Mouse (Mus musculus) midbrain, postnatal 0 days (tissue): ENCODE measurements around the gene Relb. TPM values are rescaled to one million over a fixed set of nuclear protein-coding genes. Genes with fewer than 3 reads are reported as not detected.
A peak's percentile ranks its signal among the peaks of the same experiment; 100 is the strongest.
"Not testable (repeated sequence)": the region's sequence is repeated elsewhere in the genome, so short reads cannot be mapped to it uniquely, and the experiment has no call there.

Experiments
- ATAC-seq: fragments of 200-750 bp; cut with Nextera tagmentation; 2 replicates; pipeline ENCODE4 v1.8.0; 2017; ENCODE audit warnings: moderate number of reproducible peaks, mild to moderate bottlenecking, moderate TSS enrichment, moderate library complexity; ENCODE audit not compliant: low FRiP score
- DNase-seq: peaks from one replicate; pipeline ENCODE4 v3.0.0-alpha.2; 2015; ENCODE audit warnings: low spot score
- H3K27ac ChIP-seq: fragments of 300-500 bp; sonication (generic); 2 replicates; pipeline ENCODE4 v1.5.1; 2014; ENCODE audit warnings: low read depth, mild to moderate bottlenecking, low read length, mixed read lengths
- H3K27me3 ChIP-seq: fragments of 300-500 bp; sonication (generic); 2 replicates; pipeline ENCODE4 v1.6.1; 2014; ENCODE audit warnings: low read length, control low read depth, mixed read lengths; ENCODE audit not compliant: insufficient read depth
- H3K36me3 ChIP-seq: fragments of 300-500 bp; sonication (generic); 2 replicates; pipeline ENCODE4 v1.6.1; 2014; ENCODE audit warnings: low read length, control low read depth, mixed read lengths; ENCODE audit not compliant: insufficient read depth
- H3K4me1 ChIP-seq: fragments of 300-500 bp; sonication (generic); 2 replicates; pipeline ENCODE4 v1.6.1; 2014; ENCODE audit warnings: mild to moderate bottlenecking, control low read depth, antibody characterized with exemption, low read length, mixed read lengths; ENCODE audit not compliant: insufficient read depth
- H3K4me2 ChIP-seq: fragments of 300-500 bp; sonication (generic); 2 replicates; pipeline ENCODE4 v1.6.1; 2014; ENCODE audit warnings: low read depth, mild to moderate bottlenecking, low read length, mixed read lengths; ENCODE audit not compliant: poor library complexity, severe bottlenecking
- H3K4me3 ChIP-seq: fragments of 300-500 bp; sonication (generic); 2 replicates; pipeline ENCODE4 v1.5.1; 2014; ENCODE audit warnings: low read depth, mild to moderate bottlenecking, low read length, moderate library complexity
- H3K9ac ChIP-seq: fragments of 300-500 bp; sonication (generic); replicated peaks from 2 replicates; pipeline ENCODE4 v1.6.1; 2014; ENCODE audit warnings: mild to moderate bottlenecking, low read length, moderate library complexity, mixed read lengths; ENCODE audit not compliant: poor library complexity, severe bottlenecking
- H3K9me3 ChIP-seq: fragments of 300-500 bp; sonication (generic); 2 replicates; pipeline ENCODE4 v1.6.1; 2016; ENCODE audit warnings: low read length, control low read depth
- CTCF ChIP-seq: IDR thresholded peaks from 2 replicates; pipeline ENCODE4 v1.5.1; 2016; ENCODE audit warnings: antibody characterized with exemption, mild to moderate bottlenecking
- WGBS: fragments of 180-500 bp; shearing (Covaris S2); extraction: QIAGEN DNeasy Blood & Tissue Kit; methylation state at CpG from one replicate; pipeline ENCODE4 v1.1.7; 2014; 5-methylcytosine and 5-hydroxymethylcytosine counted together
- polyA plus RNA-seq: library from polyadenylated mRNA; unstranded; fragments of >200 nt; fragmentation: Nextera tagmentation; extraction: Ambion mirVana; gene quantifications from 2 replicates; pipeline ENCODE4 v1.2.1, GENCODE M21; 2015
- total RNA-seq: library from RNA; depleted of rRNA; stranded (reverse); fragments of >200 nt; gene quantifications from 2 replicates; pipeline ENCODE4 v1.2.3, GENCODE M21; 2014

The Relb gene
- total and polyA plus RNA-seq, 2 experiments from 2014 or later: 5.6 to 7.3 TPM

DNA sequence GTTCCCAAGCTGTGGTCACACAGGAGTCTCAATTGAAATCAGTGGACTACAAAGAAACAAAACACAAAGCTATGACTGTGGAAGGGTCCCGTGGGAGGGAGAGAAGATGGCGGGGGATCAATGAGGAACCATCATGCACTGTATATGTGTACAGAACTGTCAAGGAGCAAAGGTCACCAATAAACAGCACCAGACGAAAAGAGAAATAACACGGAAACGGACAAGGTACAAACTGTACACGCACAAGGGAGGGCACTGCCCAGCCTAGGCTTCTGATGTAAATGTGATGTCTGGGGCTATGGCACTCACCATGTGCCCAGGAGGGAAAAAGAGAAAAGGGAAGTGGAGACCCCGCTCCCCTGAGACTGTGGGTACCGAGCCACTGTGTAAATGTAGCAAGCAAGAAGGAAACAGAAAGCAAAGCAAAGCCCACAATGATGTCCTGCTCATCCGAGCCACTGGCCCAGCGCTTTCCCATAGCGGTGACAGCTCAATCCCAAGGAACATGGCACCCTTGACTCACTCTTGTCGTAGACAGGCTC is 14.1 kb downstream of the Relb start:
- Histone ChIP-seq H3K4me2 (no peak overlapping the region), H3K4me3 (no peak overlapping the region), H3K9me3 (no peaks in the 10 kb centered on the region), H3K36me3 (peaks cover 9% of the 10 kb centered on the region; the same call in 1 of the 2 replicates), H3K27ac (no peak overlapping the region), H3K4me1 (no peaks in the 10 kb centered on the region), H3K27me3 (no peaks in the 10 kb centered on the region; the same call in 1 of the 2 replicates), H3K9ac (no peak overlapping the region)
- DNase-seq (no peak), ATAC-seq (no peak)
- 90% methylated on average over 12 of the region's 12 CpGs for WGBS
- no peak for TF ChIP-seq CTCF

DNA sequence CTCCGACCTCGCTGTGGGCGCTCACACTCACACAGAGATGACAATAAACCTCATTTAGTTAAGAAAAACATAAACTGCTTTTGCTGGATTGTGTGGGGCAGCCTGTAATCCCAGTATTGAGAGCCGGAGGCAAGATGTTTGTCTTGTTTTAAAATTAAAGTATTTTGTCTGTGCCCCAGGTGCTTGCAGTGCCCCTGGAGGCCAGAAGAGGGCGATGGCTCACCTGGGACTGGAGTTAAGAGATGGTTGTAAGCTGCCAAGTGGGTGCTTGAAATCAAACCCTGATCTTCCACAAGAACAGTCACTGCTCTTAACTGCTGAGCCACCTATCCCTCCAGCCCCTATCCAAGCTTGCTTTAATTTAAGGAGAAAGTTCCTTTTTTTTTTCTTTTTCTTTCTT is 18.3 kb downstream of the Relb start:
- Histone ChIP-seq H3K27ac (no peak overlapping the region), H3K4me1 (no peaks in the 10 kb centered on the region), H3K27me3 (no peaks in the 10 kb centered on the region), H3K4me2 (no peak overlapping the region), H3K9me3 (no peaks in the 10 kb centered on the region), H3K4me3 (no peak overlapping the region), H3K36me3 (peaks cover 12% of the 10 kb centered on the region; the same call in 1 of the 2 replicates), H3K9ac (no peak overlapping the region)
- WGBS: 78% methylated on average over 5 of the region's 5 CpGs
- no peak for ATAC-seq
- no peak for DNase-seq
- TF ChIP-seq CTCF: 0 out of 2 replicates have a peak, but pooled peaks have one; percentile 12

GRCm38 (mm10) chr7:19609641-19610332 is 19.5 kb downstream of the Relb start:
- Histone ChIP-seq H3K27ac (no peak overlapping the region), H3K4me3 (no peak overlapping the region), H3K4me2 (no peak overlapping the region), H3K4me1 (no peaks in the 10 kb centered on the region), H3K36me3 (peaks cover 7% of the 10 kb centered on the region; the same call in 1 of the 2 replicates), H3K27me3 (no peaks in the 10 kb centered on the region), H3K9ac (no peak overlapping the region), H3K9me3 (no peaks in the 10 kb centered on the region)
- WGBS: 92% methylated on average over 12 of the region's 12 CpGs
- ATAC-seq (no peak), DNase-seq (no peak)
- TF ChIP-seq CTCF: 0 out of 2 replicates have a peak, but pooled peaks have one; percentile 19

- H3K36me3 ChIP-seq: peaks cover 13% of the 10 kb centered on the region
- H3K9me3 ChIP-seq: no peaks in the 10 kb centered on the region
- H3K27ac ChIP-seq: no peak overlapping the region
- H3K4me2 ChIP-seq: no peak overlapping the region
- H3K4me1 ChIP-seq: peaks cover 9% of the 10 kb centered on the region
- no peak overlapping the region for H3K9ac ChIP-seq
- no peak for ATAC-seq
- H3K27me3 ChIP-seq: no peaks in the 10 kb centered on the region
- H3K4me3 ChIP-seq: no peak overlapping the region
- no peak for DNase-seq
- WGBS: 85% methylated on average over 5 of the region's 5 CpGs
- TF ChIP-seq CTCF: no peak
These were observed 21.9 kb downstream of the Relb start for GRCm38 (mm10) chr7:19607291-19607690.

DNA sequence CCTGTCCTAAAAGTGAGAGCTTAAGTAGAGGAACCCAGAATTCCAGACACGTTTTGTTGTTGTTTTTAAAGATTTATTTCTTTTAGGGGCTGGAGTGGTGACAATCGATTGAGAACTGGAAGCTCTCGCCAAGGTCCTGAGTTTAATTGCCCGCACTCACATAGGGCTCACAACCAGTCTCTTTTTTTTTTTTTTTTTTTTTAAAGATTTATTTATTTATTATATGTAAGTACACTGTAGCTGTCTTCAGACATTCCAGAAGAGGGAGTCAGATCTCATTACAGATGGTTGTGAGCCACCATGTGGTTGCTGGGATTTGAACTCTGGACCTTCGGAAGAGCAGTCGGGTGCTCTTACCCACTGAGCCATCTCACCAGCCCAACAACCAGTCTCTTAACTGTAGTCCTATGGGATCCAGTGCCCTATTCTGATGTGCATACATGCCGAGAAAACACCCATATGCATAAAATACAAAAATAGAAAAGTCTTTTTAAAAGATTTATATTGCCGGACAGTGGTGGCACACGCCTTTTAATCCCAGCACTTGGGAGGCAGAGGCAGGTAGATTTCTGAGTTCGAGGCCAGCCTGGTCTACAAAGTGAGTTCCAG is 24.5 kb downstream of the Relb start:
- Histone ChIP-seq H3K4me2 (peak overlapping the region; percentile 93), H3K4me1 (peaks cover 14% of the 10 kb centered on the region), H3K4me3 (peak overlapping the region; percentile 98), H3K9ac (peak overlapping the region; percentile 100; the same call in 1 of the 2 replicates), H3K27ac (peak overlapping the region; percentile 78; the same call in 1 of the 2 replicates), H3K36me3 (peaks cover 16% of the 10 kb centered on the region; the same call in 1 of the 2 replicates)
- H3K9me3 ChIP-seq, DNase-seq, H3K27me3 ChIP-seq: not testable (repeated sequence)
- ATAC-seq: peak; percentile 10; the same call in 1 of the 2 replicates
- WGBS: 63% methylated on average over 10 of the region's 10 CpGs
